Mouse (Mus musculus): Measurements from ENCODE around the gene Tubg1.

The Tubg1 gene

DNA sequence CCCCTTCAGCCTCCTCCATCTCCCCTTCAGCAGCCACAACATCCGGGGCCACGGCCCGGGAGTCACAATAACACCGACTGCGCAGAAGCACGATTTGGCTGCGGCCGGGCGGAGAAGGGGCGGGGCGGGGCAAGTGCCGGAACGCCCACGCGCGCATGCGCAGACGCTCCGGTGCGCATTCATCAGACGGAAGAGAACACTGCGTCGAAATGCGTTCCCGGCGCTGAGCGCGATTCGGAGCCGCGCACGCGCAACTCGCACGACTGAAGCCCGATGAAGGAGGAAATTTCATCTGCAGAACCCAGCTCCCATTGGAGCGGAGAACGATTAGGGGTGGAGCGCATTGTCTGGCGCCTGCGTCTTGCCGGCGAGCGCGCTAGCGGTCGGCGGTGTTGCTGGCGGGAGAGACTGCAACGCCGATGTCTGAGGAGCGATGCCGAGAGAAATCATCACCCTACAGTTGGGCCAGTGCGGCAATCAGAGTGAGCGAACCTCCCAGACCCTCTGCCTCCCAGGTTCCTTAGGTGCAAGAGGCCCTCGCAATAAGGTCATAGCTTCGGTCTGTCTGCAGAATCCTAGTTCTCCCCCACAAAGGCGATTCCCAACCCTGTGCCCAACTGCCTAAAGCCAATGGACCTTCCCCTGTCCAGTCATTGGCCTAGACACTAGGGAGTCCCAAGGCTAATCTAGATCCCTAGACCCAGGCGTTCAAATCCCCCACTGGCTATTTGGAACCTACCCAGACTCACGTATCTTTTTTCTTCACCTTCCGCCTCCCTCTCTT lies at the start of gene Tubg1, which contains the start of gene Retreg3:
Tubg1 (plus strand) TSS at position 178 of the 784 bp plus-strand sequence.
Retreg3 (minus strand) TSS at position 133 of the 784 bp plus-strand sequence.
- peak; percentile 99 for DNase-seq (ENCODE audit: extremely low spot score)

GRCm38 (mm10) chr11:101070189-101070527 lies 49.6 kb upstream of the Tubg1 start:
- DNase-seq (ENCODE audit: extremely low spot score): no peak

- no peak for DNase-seq (ENCODE audit: extremely low spot score)
These were observed 48.8 kb upstream of the Tubg1 start for GRCm38 (mm10) chr11:101070987-101071386.

- no peak for DNase-seq (ENCODE audit: extremely low spot score)
These were observed 47.8 kb upstream of the Tubg1 start for GRCm38 (mm10) chr11:101071810-101072428.

- no peak for DNase-seq (ENCODE audit: extremely low spot score)
These were observed 41.6 kb upstream of the Tubg1 start, which contains the start of gene Hsd17b1 for GRCm38 (mm10) chr11:101078121-101078520. Gene Hsd17b1 (plus strand): TSS chr11:101078411.

- DNase-seq (ENCODE audit: extremely low spot score): no peak
These were observed 40.0 kb upstream of the Tubg1 start for GRCm38 (mm10) chr11:101079746-101080145.

GRCm38 (mm10) chr11:101080421-101080820 lies 39.3 kb upstream of the Tubg1 start:
- DNase-seq (ENCODE audit: extremely low spot score): no peak

DNA sequence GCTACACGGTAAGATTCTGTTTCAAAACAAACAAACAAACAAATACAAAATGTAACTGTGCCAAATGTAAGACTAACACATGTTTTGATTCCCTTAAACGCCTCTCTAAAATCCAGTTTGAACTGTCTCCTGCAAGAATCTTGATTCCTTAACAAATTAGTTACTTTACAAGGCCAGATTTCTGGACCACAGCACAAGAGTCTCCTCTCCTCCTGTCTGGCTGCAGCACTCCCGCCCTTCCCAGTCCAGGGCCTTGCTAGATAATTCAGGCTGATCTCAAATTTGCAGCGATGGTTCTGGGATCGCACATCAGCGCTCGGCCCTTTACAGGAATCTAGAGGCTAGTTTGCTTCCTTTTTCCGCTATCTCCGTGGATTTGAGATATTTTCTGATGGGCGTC lies 38.1 kb upstream of the Tubg1 start:
- no peak for DNase-seq (ENCODE audit: extremely low spot score)

- DNase-seq (ENCODE audit: extremely low spot score): peak; percentile 95
These were observed 37.3 kb upstream of the Tubg1 start, which contains the start of gene Coasy for GRCm38 (mm10) chr11:101082208-101083082. Gene Coasy (plus strand): TSS chr11:101082565.

GRCm38 (mm10) chr11:101083083-101083697 lies 36.5 kb upstream of the Tubg1 start:
- no peak for DNase-seq (ENCODE audit: extremely low spot score)

GRCm38 (mm10) chr11:101084246-101084645 lies 35.5 kb upstream of the Tubg1 start:
- no peak for DNase-seq (ENCODE audit: extremely low spot score)

DNA sequence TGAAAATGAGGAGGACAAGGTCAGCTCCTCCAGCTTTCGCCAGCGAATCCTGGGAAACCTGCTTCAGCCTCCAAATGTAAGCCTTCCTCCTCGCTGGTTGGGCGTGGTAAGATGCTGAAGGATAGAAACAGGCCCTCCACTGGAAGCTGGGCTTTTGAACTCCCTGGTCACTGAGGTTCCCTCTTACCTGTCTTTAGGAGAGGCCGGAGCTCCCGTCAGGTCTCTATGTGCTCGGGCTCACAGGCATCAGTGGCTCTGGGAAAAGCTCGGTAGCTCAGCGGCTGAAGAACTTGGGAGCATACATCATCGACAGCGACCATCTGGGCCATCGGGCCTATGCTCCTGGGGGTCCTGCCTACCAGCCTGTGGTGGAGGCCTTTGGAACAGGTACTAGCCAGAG lies 34.9 kb upstream of the Tubg1 start:
- no peak for DNase-seq (ENCODE audit: extremely low spot score)

DNA sequence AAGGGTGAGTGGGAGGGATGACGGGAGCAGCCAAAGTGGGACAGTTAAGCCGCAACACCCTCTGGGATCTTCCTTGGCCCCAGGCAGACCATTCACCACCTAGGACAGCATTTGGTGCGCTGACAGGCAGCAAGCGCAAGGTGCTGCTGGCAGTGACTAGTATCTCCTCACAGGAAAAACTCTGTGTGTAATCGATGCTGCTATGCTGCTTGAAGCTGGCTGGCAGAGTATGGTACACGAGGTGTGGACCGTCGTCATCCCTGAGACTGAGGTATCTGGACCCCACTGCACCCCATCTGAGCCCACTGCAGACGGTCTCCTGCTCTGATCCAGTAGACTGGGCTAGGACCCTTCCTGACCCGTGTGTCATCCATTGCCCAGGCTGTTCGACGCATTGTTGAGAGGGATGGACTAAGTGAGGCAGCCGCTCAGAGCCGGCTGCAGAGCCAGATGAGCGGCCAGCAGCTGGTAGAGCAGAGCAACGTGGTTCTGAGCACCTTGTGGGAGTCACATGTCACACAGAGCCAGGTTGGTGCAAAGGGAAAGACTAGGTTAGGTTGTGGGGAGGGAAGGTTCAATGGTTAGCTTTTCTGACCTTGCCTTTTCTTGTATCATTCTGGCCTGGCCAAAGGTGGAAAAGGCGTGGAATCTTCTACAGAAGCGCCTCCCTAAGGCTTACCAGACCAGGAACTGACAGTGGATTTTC lies 34.0 kb upstream of the Tubg1 start:
- DNase-seq (ENCODE audit: extremely low spot score): no peak

DNA sequence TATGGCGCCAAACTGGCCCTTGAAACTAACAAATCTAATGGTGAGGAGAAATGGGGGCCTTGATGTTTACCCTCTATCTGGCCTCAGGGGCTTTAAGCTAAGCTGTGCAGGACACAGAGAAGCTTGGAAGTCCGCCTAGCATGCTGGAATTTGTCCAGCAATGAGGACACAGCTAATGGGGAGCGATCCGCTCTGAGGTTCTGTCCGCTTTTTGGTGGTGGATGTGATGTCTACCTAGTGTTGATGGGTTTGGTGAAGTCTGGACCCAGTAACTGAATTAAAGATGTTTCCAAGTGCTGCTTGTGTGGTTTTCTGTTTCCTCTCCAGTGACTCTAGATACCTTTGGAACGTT lies 33.4 kb upstream of the Tubg1 start:
- no peak for DNase-seq (ENCODE audit: extremely low spot score)

DNA sequence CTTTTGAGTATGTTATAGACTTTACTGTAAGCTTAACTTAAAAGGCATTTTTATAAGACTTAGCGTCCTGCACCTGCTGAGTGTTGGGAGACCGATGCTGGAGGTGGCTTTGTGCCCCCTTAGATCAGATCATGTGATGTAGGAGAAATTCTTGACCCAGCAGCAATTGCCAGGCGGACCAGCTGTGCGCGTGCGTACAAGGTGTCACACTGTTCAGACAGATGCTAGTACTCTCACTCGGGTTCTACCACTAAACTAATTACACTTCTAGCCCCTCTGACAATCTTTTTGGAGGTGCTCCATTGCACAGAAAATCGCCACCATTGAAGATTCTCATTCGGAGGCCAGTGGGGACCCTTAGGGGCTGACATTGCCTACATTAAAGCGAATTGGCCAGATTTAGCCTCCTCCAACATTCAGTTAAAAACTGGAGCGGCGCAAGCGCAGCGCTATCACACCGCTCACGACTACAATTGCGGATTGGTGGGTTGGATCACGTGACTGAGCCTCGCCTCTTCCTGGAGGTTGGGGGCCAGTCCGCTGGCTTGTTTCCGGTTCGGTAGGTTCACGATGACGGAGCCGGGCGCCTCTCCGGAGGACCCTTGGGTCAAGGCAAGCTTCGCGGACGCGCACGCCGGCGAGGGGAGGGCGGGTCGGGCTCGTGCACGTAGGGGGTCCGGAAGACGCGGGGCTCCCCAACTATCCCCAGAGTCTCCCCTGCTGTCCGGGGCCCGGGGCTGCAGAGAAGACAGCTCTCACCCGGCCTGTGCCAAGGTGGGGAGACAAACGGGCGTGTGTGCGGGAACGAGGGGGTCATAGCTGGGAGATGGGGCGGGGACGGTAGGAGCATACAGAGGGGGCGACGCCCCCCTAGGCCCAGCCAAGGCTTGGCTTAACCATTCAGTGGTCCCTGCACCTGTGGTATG lies 32.7 kb upstream of the Tubg1 start, which contains the start of gene Mlx:
Mlx (plus strand) TSS at position 522 of the 926 bp plus-strand sequence.
- peak; percentile 87 for DNase-seq (ENCODE audit: extremely low spot score)

GRCm38 (mm10) chr11:101087682-101088055 lies 32.1 kb upstream of the Tubg1 start:
- DNase-seq (ENCODE audit: extremely low spot score): no peak

DNA sequence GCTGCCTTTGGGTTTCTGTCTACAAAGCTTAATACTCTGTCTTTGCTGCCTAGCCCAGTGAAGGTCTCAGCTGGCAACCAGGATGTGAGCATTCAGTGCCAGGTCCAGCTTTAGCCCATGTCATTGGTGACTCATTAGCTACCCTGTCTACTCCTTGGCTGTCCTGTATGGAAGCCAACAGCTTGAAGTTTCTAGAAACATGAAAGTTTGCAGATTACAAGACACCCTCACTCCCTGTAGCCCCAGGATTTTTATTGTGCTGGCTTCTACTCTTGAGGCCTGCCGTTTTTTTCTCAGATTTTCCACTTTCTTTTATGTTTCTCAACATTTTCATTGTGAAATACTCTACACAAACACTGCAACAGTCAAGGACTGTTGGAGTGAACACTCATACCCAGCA lies 29.8 kb upstream of the Tubg1 start:
- DNase-seq (ENCODE audit: extremely low spot score): no peak

DNA sequence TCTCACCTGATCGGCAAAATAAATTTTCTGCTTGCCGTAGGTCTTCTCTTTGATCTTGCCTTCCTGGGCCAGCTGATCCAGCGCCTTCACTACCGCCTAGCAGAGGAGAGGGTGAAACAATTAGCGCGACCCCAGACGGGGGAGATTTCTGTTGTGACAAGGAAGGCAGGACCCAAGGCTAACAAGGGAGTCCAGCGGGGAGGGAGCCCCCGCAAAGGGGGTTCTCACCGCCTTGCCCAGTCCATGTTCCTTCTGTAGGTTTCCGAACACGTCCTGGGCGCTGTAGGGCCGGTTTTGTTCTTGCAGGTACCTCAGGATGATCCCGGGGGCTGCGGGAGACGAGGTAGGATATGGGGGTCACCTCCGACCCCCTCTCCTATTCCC lies 24.8 kb upstream of the Tubg1 start:
- DNase-seq (ENCODE audit: extremely low spot score): no peak

DNA sequence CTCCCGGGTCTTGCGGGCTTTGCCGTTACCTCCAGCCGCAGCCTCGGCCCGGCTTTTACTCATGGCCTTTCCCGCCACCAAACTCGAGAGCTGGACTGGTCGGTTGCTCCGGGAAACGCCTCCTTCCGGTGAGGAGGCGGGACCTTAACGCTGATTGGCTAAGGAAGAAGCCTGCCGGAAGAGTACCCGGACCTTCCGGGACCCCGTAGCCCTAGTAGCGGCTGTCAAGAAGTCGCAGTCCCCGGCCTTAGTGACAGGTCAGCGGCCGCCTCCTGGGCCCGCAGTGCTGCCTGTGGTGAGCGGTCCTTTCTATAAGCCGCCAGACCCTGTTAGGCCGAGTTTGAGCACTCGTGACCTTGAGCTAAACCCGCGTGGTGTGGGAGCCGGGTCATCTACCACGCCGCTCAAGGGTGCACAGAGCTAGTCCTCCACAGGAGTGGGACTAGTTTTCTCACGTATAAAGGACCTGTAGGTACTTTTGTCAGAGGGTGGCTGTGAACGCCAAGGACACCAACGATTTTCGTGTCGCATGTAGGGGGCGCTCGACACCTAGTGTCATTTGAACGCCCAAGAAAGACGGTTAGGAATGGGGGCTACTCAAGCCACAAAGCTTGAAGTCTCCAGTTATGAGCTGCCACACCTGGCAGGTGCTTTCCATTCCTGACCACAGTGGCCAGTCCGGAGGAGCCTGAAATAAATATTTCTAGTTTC lies 24.3 kb upstream of the Tubg1 start, which contains the start of gene Psmc3ip:
Psmc3ip (minus strand) TSS at position 123 of the 711 bp plus-strand sequence.
- peak; percentile 92 for DNase-seq (ENCODE audit: extremely low spot score)
